Mouse (Mus musculus) hindbrain, postnatal 0 days (tissue): ENCODE results near the gene Hivep3. TPM values are rescaled to one million over a fixed set of nuclear protein-coding genes. Genes with fewer than 3 reads are reported as not detected.

ENCODE experiments used
- ATAC-seq: fragments of 200-750 bp; cut with Nextera tagmentation; 2 replicates; pipeline ENCODE4 v1.8.0; 2017; ENCODE audit warnings: mild to moderate bottlenecking, moderate TSS enrichment, moderate library complexity
- DNase-seq: peaks from one replicate; pipeline ENCODE4 v3.0.0-alpha.2; 2015; ENCODE audit warnings: low spot score
- H3K27ac ChIP-seq: fragments of 300-500 bp; sonication (generic); 2 replicates; pipeline ENCODE4 v1.5.1; 2014; ENCODE audit warnings: mild to moderate bottlenecking
- H3K27me3 ChIP-seq: fragments of 300-500 bp; sonication (generic); 2 replicates; pipeline ENCODE4 v1.6.1; 2014; ENCODE audit warnings: low read length, mixed read lengths; ENCODE audit not compliant: insufficient read depth
- H3K36me3 ChIP-seq: fragments of 300-500 bp; sonication (generic); 2 replicates; pipeline ENCODE4 v1.6.1; 2014; ENCODE audit warnings: low read length, mixed read lengths; ENCODE audit not compliant: insufficient read depth
- H3K4me1 ChIP-seq: fragments of 300-500 bp; sonication (generic); 2 replicates; pipeline ENCODE4 v1.6.1; 2014; ENCODE audit warnings: antibody characterized with exemption, low read length, mixed read lengths; ENCODE audit not compliant: insufficient read depth
- H3K4me2 ChIP-seq: fragments of 300-500 bp; sonication (generic); 2 replicates; pipeline ENCODE4 v1.6.1; 2014; ENCODE audit warnings: low read depth, mild to moderate bottlenecking, low read length, moderate library complexity, mixed read lengths
- H3K4me3 ChIP-seq: fragments of 300-500 bp; sonication (generic); 2 replicates; pipeline ENCODE4 v1.5.1; 2014; ENCODE audit warnings: low read length
- H3K9ac ChIP-seq: fragments of 300-500 bp; sonication (generic); replicated peaks from 2 replicates; pipeline ENCODE4 v1.6.1; 2014; ENCODE audit warnings: mild to moderate bottlenecking, low read length, moderate library complexity, mixed read lengths
- H3K9me3 ChIP-seq: fragments of 300-500 bp; sonication (generic); 2 replicates; pipeline ENCODE4 v1.6.1; 2016; ENCODE audit warnings: low read length, mixed read lengths
- CTCF ChIP-seq: IDR thresholded peaks from 2 replicates; pipeline ENCODE4 v1.5.1; 2016; ENCODE audit warnings: antibody characterized with exemption, control low read depth, low read depth
- WGBS: fragments of 180-500 bp; shearing (Covaris S2); extraction: QIAGEN DNeasy Blood & Tissue Kit; methylation state at CpG from one replicate; pipeline ENCODE4 v1.1.7; 2014; 5-methylcytosine and 5-hydroxymethylcytosine counted together
- polyA plus RNA-seq: library from polyadenylated mRNA; unstranded; fragments of >200 nt; fragmentation: Nextera tagmentation; extraction: Ambion mirVana; gene quantifications from 2 replicates; pipeline ENCODE4 v1.2.1, GENCODE M21; 2015
- total RNA-seq: library from RNA; depleted of rRNA; stranded (reverse); fragments of >200 nt; gene quantifications from 2 replicates; pipeline ENCODE4 v1.2.3, GENCODE M21; 2014

Hivep3 gene
- total and polyA plus RNA-seq, 2 experiments from 2014 or later, result 11.0 to 15.1 TPM

DNA sequence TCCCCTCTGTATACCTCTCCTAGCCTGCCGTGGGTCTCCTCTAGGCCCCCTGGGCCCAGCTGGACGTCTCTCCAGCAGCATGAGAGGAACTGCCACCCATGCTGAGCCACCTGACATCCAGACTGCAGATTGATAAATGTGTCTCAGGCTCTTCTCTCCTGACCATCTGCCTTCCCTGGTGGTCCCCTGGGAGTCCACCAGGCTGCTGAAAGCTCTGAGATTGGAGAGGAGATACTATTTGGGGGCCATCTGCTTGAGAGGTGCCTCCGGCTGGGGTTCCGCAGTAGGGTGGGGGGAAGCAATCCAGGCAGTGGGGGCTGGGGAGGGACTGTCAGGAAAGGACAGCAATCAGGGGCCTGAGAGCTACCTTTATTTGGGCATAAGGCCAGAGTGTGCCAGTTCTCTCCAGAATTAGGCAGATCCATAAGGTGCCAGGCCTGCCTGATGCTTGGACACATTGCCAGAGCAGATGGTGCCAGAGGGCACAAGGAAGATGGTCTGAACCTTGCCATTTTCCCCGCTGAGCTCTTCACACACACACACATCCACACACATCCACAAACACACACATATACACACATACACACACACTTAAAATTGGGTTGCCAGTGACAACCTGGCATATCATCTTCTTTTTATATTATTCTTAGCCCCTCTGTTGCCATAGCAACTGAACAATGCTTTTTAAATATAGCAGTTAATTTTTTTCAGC lies 253.2 kb downstream of the Hivep3 start:
- Histone ChIP-seq H3K9ac (no peak overlapping the region), H3K4me1 (peaks cover 32% of the 10 kb centered on the region), H3K4me3 (no peak overlapping the region), H3K9me3 (no peaks in the 10 kb centered on the region), H3K27me3 (no peaks in the 10 kb centered on the region; the same call in 1 of the 2 replicates), H3K27ac (peak overlapping the region; percentile 77), H3K36me3 (no peaks in the 10 kb centered on the region), H3K4me2 (no peak overlapping the region)
- ATAC-seq, result peak; percentile 71
- peak; percentile 83 for DNase-seq
- no peak for TF ChIP-seq CTCF
- 25% methylated on average over 5 of the region's 5 CpGs for WGBS

DNA sequence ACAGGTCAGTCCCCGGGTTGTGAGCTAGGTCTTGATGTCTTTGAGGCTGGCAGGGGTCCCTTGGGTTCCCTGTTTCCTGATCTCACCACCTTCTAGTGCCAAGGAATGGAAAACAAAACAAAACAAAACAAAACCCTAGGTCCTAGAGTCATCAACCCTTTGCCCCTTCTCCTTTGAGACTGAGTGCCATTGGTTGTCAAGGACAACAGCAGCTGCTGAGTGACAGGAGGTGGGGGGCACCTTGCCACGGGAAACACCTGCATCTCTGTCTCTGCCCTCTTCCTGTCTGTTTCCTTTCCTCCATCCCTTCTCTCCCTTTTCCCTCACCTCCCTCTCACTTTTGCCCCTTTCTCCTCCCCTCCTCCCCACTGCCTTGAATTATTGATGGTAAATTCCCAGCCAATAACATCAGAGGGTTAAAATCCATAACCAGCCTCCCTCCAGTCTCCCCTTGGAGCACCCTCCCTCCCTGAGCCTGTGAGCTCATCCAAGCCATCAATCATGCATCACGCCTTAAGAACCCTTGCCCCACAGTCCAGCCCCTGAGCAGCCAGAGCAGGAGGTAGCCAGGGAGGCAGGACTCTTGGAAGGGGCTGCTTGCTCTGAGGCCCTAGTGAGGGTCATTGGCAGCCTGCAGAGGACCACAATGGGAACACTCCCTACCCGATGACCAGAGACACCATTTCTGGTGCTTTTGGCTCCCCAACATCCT lies 253.9 kb downstream of the Hivep3 start:
- no peak for ATAC-seq
- Histone ChIP-seq H3K9me3 (no peaks in the 10 kb centered on the region), H3K4me3 (no peak overlapping the region), H3K9ac (no peak overlapping the region), H3K27me3 (no peaks in the 10 kb centered on the region; the same call in 1 of the 2 replicates), H3K4me2 (no peak overlapping the region), H3K36me3 (no peaks in the 10 kb centered on the region), H3K4me1 (peaks cover 36% of the 10 kb centered on the region), H3K27ac (peak overlapping the region; percentile 51)
- 26% methylated on average over 4 of the region's 4 CpGs for WGBS
- DNase-seq, result no peak
- TF ChIP-seq CTCF, result no peak

DNA sequence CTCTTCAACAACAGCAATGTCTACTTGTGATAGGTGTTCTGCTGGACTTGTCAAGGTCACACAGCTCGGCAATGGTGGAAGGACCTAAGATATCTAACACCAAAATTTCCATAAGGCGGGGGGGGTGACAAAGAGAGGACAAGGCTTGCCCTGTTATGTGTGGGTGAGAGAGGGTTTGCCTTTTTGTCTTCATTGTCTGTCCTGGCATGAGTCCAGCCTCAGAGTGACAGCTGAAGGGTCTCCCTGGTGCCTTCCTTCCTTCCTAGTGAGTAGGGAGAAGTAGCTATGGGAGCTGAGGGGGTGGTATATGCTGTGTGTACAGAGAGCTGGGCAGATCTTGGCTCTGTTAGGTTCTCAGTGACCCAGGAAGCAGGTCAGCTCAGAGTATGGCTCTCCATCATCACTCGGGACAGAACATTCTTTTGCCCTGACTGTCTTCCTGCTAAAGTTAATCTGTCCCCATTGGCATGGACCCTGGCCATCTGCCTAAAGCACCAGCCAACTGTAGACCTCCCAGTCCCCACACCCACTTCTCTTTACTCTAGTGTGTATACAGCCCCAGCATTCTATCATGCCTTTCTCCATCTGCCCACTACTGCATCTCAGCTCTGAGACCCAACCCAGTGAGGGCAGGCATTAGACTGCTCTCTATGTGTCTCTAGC lies 255.6 kb downstream of the Hivep3 start:
- DNase-seq (peak; percentile 38), ATAC-seq (peak; percentile 27; the same call in 1 of the 2 replicates)
- Histone ChIP-seq H3K4me2 (no peak overlapping the region), H3K9me3 (no peaks in the 10 kb centered on the region), H3K36me3 (no peaks in the 10 kb centered on the region), H3K4me1 (peaks cover 36% of the 10 kb centered on the region), H3K27me3 (no peaks in the 10 kb centered on the region; the same call in 1 of the 2 replicates), H3K9ac (no peak overlapping the region), H3K27ac (no peak overlapping the region), H3K4me3 (no peak overlapping the region)
- WGBS, result 33% methylated on average over 3 of the region's 3 CpGs
- TF ChIP-seq CTCF, result no peak

DNA sequence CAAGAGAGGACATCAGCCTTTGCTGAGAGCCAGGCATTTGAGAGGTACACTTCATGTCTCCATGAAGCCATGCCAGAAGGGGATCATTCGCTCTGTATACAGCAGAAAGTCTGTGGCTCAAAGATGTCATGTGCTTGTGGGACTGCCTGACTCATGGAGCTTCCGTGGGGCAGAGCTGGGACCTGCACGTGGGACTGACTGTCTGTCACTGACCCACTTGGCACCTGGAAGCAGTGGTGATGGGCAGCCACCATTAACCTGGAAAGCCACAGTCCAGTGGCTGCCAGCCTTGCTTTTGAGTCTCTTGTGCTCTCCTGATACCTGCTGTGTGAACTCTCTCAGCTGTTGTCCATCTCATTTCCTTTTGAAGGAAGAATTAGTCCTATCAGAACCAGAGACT lies 256.8 kb downstream of the Hivep3 start:
- DNase-seq (no peak), ATAC-seq (no peak)
- Histone ChIP-seq H3K4me1 (peaks cover 36% of the 10 kb centered on the region), H3K4me2 (no peak overlapping the region), H3K27ac (no peak overlapping the region), H3K36me3 (no peaks in the 10 kb centered on the region), H3K9me3 (no peaks in the 10 kb centered on the region), H3K4me3 (no peak overlapping the region), H3K9ac (no peak overlapping the region), H3K27me3 (no peaks in the 10 kb centered on the region; the same call in 1 of the 2 replicates)
- WGBS, result 72% methylated on average over 3 of the region's 3 CpGs
- TF ChIP-seq CTCF, result no peak

DNA sequence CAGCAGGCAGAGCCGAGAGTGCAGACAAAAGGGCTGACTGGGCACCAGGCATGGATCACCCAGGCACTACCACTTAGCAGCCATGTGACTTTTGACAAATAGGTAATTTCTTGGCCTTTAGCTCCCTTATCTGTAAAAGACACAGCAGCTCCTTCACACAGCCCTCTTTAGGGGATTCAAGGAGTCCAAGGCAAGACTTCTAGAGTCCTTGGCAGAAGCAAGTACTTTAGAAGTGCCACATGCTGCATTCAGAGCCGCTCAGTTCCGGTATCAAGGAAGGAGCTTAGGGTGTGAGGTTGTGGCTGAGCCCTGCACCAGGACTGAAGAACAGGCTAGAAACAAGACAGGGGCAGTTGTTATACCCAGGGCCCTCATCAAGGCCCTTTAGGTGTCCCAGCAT lies 257.3 kb downstream of the Hivep3 start:
- Histone ChIP-seq H3K27ac (no peak overlapping the region), H3K27me3 (no peaks in the 10 kb centered on the region; the same call in 1 of the 2 replicates), H3K4me2 (no peak overlapping the region), H3K9me3 (no peaks in the 10 kb centered on the region), H3K36me3 (no peaks in the 10 kb centered on the region), H3K9ac (no peak overlapping the region), H3K4me3 (no peak overlapping the region), H3K4me1 (peaks cover 36% of the 10 kb centered on the region)
- 72% methylated on average over 3 of the region's 3 CpGs for WGBS
- DNase-seq (no peak), ATAC-seq (no peak)
- TF ChIP-seq CTCF, result no peak

DNA sequence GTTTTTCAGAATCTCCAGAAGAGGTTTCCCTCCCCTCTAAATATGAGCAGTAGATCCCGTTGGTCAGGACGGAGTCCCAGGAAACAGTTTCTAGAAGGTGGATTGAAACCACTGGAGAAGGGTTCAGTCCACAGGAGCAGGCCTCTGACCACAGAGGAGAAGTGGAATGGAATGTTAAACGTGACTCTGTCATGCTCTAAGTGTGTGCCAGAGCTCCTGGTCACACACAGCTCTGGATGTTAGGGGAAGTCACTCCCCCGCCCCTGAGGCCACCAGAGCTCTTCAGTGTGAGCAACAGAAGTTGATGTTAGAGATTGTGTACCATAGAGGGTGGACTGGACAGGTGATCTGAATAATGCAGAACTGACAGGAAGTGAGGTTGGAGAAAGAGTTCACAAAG lies 258.2 kb downstream of the Hivep3 start:
- no peak for DNase-seq
- Histone ChIP-seq H3K4me2 (no peak overlapping the region), H3K27me3 (no peaks in the 10 kb centered on the region; the same call in 1 of the 2 replicates), H3K4me3 (no peak overlapping the region), H3K9ac (no peak overlapping the region), H3K36me3 (no peaks in the 10 kb centered on the region), H3K27ac (no peak overlapping the region), H3K9me3 (no peaks in the 10 kb centered on the region), H3K4me1 (peaks cover 30% of the 10 kb centered on the region)
- ATAC-seq, result no peak
- no peak for TF ChIP-seq CTCF
- WGBS, result 81% methylated on average over 4 of the region's 4 CpGs
